Mouse (Mus musculus) stomach, postnatal 0 days (tissue): Measurements from ENCODE around the gene Llph.

Experiments
- CTCF ChIP-seq: IDR thresholded peaks from 2 replicates; pipeline ENCODE4 v1.5.1; 2016; ENCODE audit warnings: antibody characterized with exemption, low read depth, mild to moderate bottlenecking, moderate library complexity
- EP300 ChIP-seq: optimal IDR thresholded peaks from 2 replicates; pipeline ENCODE3; 2016; ENCODE audit warnings: antibody characterized with exemption

GRCm38 (mm10) chr10:120197061-120197835 lies 29.6 kb upstream of the Llph start:
- TF ChIP-seq CTCF (no peak), EP300 (no peak)
